Mouse (Mus musculus) megakaryocyte, embryonic 14.5 days (primary cell): ENCODE measurements around the gene Zfp710.

Source experiments
- FLI1 ChIP-seq: IDR thresholded peaks from 2 replicates; pipeline ENCODE4 v1.6.1; 2012; ENCODE audit warnings: low read length, inconsistent platforms, mixed read lengths
- GATA1 ChIP-seq: IDR thresholded peaks from 3 replicates; pipeline ENCODE4 v1.6.1; 2012; ENCODE audit warnings: mixed read lengths, low read length, inconsistent platforms, borderline replicate concordance

- TF ChIP-seq GATA1 (no peak), FLI1 (no peak)
These were observed 57.3 kb downstream of the Zfp710 start for GRCm38 (mm10) chr7:80081586-80082554.
